Mouse (Mus musculus): ENCODE measurements around the gene Fndc3a. TPM values are rescaled to one million over a fixed set of nuclear protein-coding genes. Genes with fewer than 3 reads are reported as not detected.

Gene Fndc3a
- total RNA-seq, 2 experiments from 2014 or later = 54.6 to 59.0 TPM

GRCm38 (mm10) chr14:72684857-72685370 lies 24.9 kb downstream of the Fndc3a start:
- DNase-seq = no peak
- intact Hi-C loops (cut with DNase I) = no loop called here

DNA sequence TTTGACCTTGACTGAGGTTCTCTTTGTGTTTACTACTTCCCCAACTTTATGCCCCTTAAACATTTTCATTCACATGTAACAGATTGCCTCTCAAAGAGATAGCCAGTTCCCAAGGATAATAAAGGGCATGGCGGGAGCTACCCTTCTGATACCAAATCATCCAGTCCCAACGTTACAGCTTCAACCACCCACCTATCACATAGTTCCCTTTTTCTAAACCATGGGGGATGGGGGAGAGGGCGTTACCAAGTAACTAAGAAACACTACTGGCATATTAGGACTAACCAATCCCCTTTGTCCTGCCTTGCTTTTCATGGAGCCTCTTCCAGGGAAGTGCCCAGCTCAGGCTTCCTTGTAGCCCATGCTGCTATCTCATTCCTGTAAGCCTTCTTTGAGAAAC lies 32.6 kb downstream of the Fndc3a start:
- intact Hi-C loops (cut with DNase I) = no loop called here
- no peak for DNase-seq

DNA sequence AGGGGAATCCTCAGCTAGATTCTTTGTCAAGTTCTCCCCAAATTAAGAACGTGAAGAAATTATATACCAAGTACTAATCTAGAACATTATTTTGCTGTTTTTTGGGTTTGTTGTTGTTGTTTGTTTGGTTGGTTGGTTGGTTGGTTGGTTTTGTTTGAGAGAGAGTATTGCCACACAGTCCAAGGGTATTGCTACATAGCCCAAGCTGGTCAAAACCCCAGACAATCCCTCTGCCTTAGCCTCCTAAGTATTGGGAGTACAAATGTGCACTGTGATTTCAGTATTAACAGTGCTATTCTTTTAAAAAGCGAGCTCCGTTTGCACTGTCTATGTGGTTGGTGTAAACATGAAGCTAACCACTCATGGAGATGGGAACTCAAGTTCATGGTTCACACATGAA lies 37.9 kb downstream of the Fndc3a start:
- intact Hi-C loops (cut with DNase I) = no loop called here
- no peak for DNase-seq

DNA sequence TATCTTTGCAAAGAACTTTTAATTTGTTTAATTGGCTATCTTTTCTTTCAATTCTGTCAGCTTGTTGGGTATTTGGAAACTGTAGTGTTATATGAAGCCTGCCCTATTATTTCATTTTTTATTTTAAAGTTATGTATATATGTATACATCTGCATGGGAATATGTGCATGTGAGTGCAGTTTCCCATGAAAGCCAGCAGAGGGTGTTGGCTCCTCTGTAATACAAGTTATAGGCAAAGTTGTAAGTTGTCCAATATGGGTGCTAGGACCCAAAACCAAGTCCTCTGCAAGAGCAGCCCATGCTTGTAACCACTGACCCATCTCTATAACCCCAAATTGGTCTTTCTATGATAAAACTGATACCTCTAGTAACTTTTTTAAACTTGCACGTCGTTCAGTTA lies 38.8 kb downstream of the Fndc3a start:
- intact Hi-C loops (cut with DNase I) = no loop called here

GRCm38 (mm10) chr14:72649268-72649667 lies 60.5 kb downstream of the Fndc3a start:
- intact Hi-C loops (cut with DNase I) = no loop called here
- DNase-seq = no peak

More for the DNA sequence above, 38.8 kb downstream of the Fndc3a start:
- DNase-seq = no peak

DNA sequence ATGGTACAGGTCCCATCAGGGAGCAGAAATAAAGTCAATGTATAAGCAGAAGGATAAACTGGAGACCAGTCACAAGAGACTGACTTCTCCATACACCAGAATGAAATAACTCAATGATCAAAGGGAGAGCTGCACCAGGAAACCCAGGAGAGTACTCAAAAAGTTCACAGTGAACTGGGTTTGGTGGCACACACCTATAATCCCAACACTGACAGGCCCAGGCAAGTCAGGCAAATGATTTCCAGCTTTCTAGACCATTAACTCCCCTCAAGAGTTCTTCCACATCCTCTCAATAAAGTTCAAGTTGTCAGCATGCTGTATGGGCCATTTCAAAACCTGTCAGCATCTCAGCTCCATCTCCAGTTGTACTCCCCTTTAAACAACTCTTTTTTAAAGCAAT lies 64.3 kb downstream of the Fndc3a start:
- intact Hi-C loops (cut with DNase I) = no loop called here
- no peak for DNase-seq

DNA sequence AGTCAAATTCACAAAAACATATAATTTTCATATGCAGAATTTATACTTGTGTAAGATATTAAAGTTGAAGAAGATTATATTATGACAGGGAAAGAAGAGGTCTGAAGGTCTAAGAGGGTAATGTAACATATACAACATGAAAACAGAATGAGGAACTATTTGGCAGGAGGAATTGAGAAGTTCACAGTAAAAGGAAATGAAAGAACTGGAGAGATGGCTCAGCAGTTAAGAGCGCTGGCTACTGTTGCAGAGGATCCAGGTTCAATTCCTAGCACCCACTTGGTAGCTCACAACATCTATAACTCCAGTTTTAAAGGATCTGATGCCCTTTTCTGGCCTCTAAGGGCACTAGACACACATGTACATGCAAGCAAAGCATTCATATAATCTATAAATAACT lies 65.2 kb downstream of the Fndc3a start:
- intact Hi-C loops (cut with DNase I) = no loop called here

GRCm38 (mm10) chr14:72638507-72638906 lies 71.3 kb downstream of the Fndc3a start:
- DNase-seq = no peak
- intact Hi-C loops (cut with DNase I) = no loop called here

More for the DNA sequence above, 65.2 kb downstream of the Fndc3a start:
- DNase-seq = no peak

- intact Hi-C loops (cut with DNase I) = no loop called here
- no peak for DNase-seq
Measured at GRCm38 (mm10) chr14:72633571-72633970, 76.2 kb downstream of the Fndc3a start.

DNA sequence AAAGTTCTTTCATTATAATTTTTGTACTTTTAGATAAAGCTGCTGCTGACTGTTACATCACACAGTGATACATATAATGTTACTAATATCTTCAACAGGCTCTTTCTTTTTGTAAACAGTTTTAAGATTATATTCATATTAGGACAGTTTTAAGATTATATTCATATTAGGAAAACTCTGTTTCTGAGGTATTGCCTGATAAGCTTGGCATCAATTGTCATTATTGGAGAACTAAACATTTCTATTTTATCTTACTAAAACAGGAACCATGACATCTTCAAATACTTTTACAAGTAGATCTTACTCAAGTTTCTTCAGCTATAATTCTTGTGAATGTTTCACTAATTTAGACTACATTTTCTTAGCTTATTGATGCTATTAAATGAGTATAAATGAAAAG lies 84.4 kb downstream of the Fndc3a start:
- intact Hi-C loops (cut with DNase I) = no loop called here

DNA sequence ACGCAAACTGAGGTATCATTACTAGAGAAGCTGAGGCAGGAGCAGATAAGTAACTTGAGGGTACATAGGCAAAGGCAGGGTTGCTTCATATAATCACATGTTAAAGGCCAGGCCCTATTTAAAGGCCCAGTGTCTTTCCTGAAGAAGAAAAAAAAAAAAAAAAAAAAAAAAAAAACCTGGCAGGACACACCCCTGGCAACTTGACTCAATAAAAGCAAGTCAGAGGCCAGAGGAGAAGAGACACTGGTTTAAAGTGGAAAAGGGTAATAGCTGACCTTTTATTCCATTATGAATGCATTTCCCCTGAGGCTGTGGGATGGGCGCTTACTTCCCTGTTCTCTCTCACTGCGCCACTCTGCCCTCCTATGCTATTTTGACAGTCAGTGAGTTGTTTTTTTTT lies 105.7 kb downstream of the Fndc3a start:
- DNase-seq = no peak
- intact Hi-C loops (cut with DNase I) = loop anchor here (10.0 kb wide), 2 partner anchors 381 to 491 kb away; no protein-coding TSS in a partner anchor

More for the DNA sequence above, 84.4 kb downstream of the Fndc3a start:
- DNase-seq = no peak

DNA sequence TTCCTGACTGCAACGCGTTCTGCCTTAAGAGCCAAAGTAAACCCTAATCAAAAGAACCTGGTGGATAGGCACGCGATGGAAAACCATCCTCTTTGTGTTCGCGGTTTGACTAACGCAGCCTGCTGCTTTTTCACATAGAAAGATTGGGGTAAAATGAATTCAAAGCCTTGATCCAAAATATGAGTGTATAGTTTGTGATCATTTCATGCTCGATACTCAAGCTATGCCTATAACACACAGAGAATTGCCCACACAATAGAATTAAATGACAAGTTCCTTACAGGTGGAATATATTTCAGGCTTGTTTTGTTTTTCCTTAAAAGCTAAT lies 106.6 kb downstream of the Fndc3a start:
- intact Hi-C loops (cut with DNase I) = loop anchor here (10.0 kb wide), 2 partner anchors 382 to 492 kb away; no protein-coding TSS in a partner anchor
- DNase-seq = no peak

DNA sequence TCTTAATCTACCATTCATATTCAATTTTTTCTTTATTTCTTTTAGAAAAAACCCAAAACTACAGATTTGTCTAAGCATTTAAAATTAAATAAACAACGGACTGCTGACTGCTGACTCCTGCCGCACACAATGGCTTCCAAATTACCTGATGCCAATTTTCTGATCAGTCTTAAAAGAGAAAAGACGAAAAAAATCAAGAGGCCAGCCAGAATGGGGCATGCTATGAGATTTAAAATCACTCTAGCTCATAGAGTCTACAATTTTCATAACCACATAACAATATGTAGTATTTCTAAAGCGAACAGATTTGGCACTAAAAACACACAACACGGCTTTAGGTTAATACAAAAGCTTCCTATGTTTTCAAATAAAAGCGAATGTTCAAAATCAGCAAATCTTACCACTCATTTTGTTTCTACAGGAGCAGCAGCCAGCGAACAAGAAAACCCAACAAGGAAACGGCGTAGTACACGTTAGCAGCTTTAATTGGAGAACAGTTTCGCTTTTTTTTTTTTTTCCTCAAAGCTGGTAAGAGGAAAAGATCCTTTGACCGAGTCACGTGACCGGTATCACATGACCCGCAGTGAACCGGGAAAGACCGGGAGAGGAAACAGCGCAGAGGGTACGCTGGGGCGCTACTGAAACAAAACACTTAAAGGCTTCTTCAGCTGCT lies 107.1 kb downstream of the Fndc3a start:
- peak; percentile 91 for DNase-seq
- intact Hi-C loops (cut with DNase I) = loop anchor here (10.0 kb wide), 2 partner anchors 382 to 492 kb away; no protein-coding TSS in a partner anchor

GRCm38 (mm10) chr14:72601381-72602305 lies 108.2 kb downstream of the Fndc3a start:
- intact Hi-C loops (cut with DNase I) = loop anchor here (10.0 kb wide), 2 partner anchors 383 to 493 kb away; no protein-coding TSS in a partner anchor
- no peak for DNase-seq

GRCm38 (mm10) chr14:72600375-72600774 lies 109.4 kb downstream of the Fndc3a start:
- intact Hi-C loops (cut with DNase I) = loop anchor here (10.0 kb wide), 2 partner anchors 384 to 494 kb away; no protein-coding TSS in a partner anchor
- no peak for DNase-seq

GRCm38 (mm10) chr14:72598976-72599740 lies 110.6 kb downstream of the Fndc3a start:
- intact Hi-C loops (cut with DNase I) = no loop called here
- no peak for DNase-seq

DNA sequence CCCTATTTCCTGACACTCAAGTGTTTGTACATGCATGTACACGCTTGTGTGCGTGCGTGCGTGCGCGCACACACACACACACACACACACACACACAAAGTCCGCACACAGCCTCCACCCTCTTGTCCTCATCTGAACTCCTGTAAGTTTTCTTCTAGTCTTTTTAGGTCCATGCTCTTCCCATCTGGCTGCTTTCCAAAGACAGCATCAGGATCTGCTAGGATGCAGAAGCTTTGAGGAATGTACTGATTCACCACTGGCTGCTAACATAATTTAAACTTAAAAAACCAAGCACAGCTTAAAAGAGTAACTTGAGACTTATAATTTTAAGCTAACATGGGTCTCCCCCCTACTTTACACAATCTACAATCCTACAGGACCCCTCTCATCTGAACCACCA lies 115.6 kb downstream of the Fndc3a start:
- DNase-seq = no peak
- intact Hi-C loops (cut with DNase I) = no loop called here

DNA sequence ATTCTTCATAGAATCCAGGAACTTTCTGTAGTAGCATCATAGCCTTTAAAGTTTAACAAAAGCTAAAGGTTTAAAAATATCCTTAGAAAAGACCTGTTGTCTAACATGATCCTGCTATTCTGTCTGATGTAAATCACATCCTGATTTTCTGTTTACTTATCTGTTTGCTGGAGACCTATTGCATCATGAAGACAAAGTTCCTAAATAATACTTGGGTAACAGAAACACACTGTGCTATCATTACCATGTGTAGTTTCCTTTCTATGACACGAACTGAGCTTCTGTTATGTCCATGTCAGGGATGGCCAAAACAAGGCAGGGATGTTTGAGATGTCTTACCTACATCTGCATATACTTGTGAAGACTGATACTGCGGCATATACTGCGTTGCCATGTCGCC lies 120.4 kb downstream of the Fndc3a start:
- no peak for DNase-seq
- intact Hi-C loops (cut with DNase I) = no loop called here

DNA sequence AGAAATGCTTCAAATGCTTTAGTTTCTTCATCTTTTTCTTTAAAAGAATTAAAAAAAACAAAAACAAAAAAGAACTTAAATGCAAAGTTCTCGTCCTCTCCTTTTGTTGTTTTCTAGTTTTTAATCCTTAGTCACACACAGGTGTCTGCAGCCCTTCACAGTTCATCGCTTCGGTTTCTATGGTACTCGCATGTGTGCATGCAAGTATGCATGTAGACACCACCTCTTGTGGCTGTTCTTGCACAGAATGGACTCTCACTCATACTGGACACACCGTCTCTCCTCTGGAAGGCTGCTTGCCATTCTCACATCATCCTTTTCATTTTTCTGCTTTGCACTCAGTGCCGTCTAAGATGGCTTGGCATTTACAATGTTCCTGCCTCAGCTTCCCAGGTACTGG lies 126.8 kb downstream of the Fndc3a start:
- intact Hi-C loops (cut with DNase I) = no loop called here

DNA sequence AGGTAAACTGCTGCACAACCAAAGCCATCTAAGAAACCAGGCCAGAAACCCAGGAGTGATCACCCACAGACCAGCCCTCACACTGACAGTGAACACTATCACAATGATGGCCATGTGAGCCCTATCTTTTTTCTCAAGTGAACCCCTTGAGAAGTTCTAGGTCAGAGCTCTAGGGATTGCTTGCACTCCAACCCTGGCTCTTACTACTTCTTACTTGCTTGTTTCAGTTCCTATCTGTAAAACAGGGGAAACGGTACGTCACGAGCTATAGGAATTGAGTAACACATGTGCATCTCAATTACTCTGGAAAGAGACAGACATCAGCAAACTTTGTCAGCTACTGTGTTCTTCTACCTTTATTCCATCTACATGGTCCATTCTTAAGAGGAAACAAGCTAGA lies 128.8 kb downstream of the Fndc3a start:
- intact Hi-C loops (cut with DNase I) = no loop called here
- no peak for DNase-seq

More for the DNA sequence above, 126.8 kb downstream of the Fndc3a start:
- DNase-seq = no peak

GRCm38 (mm10) chr14:72576283-72576682 lies 133.5 kb downstream of the Fndc3a start:
- intact Hi-C loops (cut with DNase I) = loop anchor here (10.0 kb wide), 1 partner anchor 519 kb away; no protein-coding TSS in a partner anchor
- no peak for DNase-seq

Measured in left cerebral cortex, postnatal 4 days (tissue).